Mouse (Mus musculus) hindbrain, embryonic 15.5 days (tissue): ENCODE data around the gene Mgat4b. TPM values are rescaled to one million over a fixed set of nuclear protein-coding genes. Genes with fewer than 3 reads are reported as not detected.

Experiments used
- microRNA-seq: library from miRNA; unstranded; fragments of <30 nt; microRNA quantifications from one replicate; pipeline ENCODE4, GENCODE M21; 2016
- polyA plus RNA-seq: library from polyadenylated mRNA; unstranded; fragments of >200 nt; fragmentation: Nextera tagmentation; extraction: Ambion mirVana; gene quantifications from 2 replicates; pipeline ENCODE4 v1.2.1, GENCODE M21; 2015

The Mgat4b gene
- polyA plus RNA-seq, 1 experiment from 2014 or later = 69.2 TPM

Small RNA genes lying within 50 kb of the gene (microRNA-seq; reads per million reads assigned to microRNA genes)
- 1.5 reads per million for gene Mir6919

Other genes starting within 250 kb of the Mgat4b start
- 64.6 and 71.0 TPM in 2 replicates for gene Rnf130, start 185.5 kb upstream of the Mgat4b start, polyA plus RNA-seq
- gene Tbc1d9b, start 79.5 kb upstream of the Mgat4b start, polyA plus RNA-seq = 42.5 and 42.6 TPM in 2 replicates
- gene Mrnip, start 36.4 kb upstream of the Mgat4b start, polyA plus RNA-seq = 32.8 and 34.6 TPM in 2 replicates
- 422 TPM in 2 replicates for gene Sqstm1, start 63 bp upstream of the Mgat4b start, polyA plus RNA-seq
- 2.3 and 2.9 TPM in 2 replicates for gene Ltc4s, start 27.7 kb downstream of the Mgat4b start, polyA plus RNA-seq
- 3.2 and 3.6 TPM in 2 replicates for gene Maml1, start 81.4 kb downstream of the Mgat4b start, polyA plus RNA-seq
- gene Canx, start 114.8 kb downstream of the Mgat4b start, polyA plus RNA-seq = 281 and 284 TPM in 2 replicates
- gene Cby3, start 143.6 kb downstream of the Mgat4b start, polyA plus RNA-seq = 1.1 and 1.8 TPM in 2 replicates
- 418 and 450 TPM in 2 replicates for gene Hnrnph1, start 166.1 kb downstream of the Mgat4b start, polyA plus RNA-seq
- 23.2 and 29.3 TPM in 2 replicates for gene Rufy1, start 220.2 kb downstream of the Mgat4b start, polyA plus RNA-seq